Mouse (Mus musculus) large intestine, adult 2 months (tissue): ENCODE measurements at regions not wholly inside any gene's neighbourhood (a gene's known extent, or its start where the extent isn't known, plus 50 kb on each side); places are given as distances from the start of the nearest gene placed in this dataset.

ENCODE experiments used
- DNase-seq: peaks from one replicate; pipeline ENCODE4 v3.0.0-alpha.2; 2012; ENCODE audit warnings: low read depth, low spot score
- WGBS: fragments of 180-500 bp; shearing (Covaris S2); methylation state at CpG from one replicate; pipeline ENCODE4 v1.1.7; 2018; 5-methylcytosine and 5-hydroxymethylcytosine counted together

- WGBS: 18% methylated on average over 4 of the region's 4 CpGs
- no peak for DNase-seq
These were observed 142.2 kb upstream of the Serp2 start for GRCm38 (mm10) chr14:76698718-76699402.

GRCm38 (mm10) chr14:76696729-76697128 lies 140.0 kb upstream of the Serp2 start:
- DNase-seq: no peak
- 80% methylated on average over 4 of the region's 4 CpGs for WGBS

- WGBS: 15% methylated on average over 18 of the region's 18 CpGs
- no peak for DNase-seq
These were observed 139.1 kb upstream of the Serp2 start for GRCm38 (mm10) chr14:76695691-76696355.

GRCm38 (mm10) chr14:76694894-76695293 lies 138.2 kb upstream of the Serp2 start:
- 81% methylated on average over 8 of the region's 8 CpGs for WGBS

GRCm38 (mm10) chr14:76693351-76694317 lies 136.9 kb upstream of the Serp2 start:
- DNase-seq: no peak
- 35% methylated on average over 15 of the region's 15 CpGs for WGBS

More at GRCm38 (mm10) chr14:76694894-76695293, 138.2 kb upstream of the Serp2 start:
- DNase-seq: no peak

GRCm38 (mm10) chr14:76687971-76688407 lies 131.3 kb upstream of the Serp2 start:
- WGBS: 42% methylated on average over 10 of the region's 10 CpGs
- no peak for DNase-seq

- WGBS: 47% methylated on average over 9 of the region's 9 CpGs
These were observed 130.2 kb upstream of the Serp2 start for GRCm38 (mm10) chr14:76686762-76687453.

GRCm38 (mm10) chr14:76685830-76686761 lies 129.4 kb upstream of the Serp2 start:
- 94% methylated on average over 17 of the region's 17 CpGs for WGBS
- no peak for DNase-seq

More at GRCm38 (mm10) chr14:76686762-76687453, 130.2 kb upstream of the Serp2 start:
- no peak for DNase-seq

GRCm38 (mm10) chr14:76684327-76684726 lies 127.6 kb upstream of the Serp2 start:
- WGBS: 54% methylated on average over 2 of the region's 2 CpGs
- DNase-seq: no peak

- WGBS: 11% methylated on average over 8 of the region's 8 CpGs
- DNase-seq: peak; percentile 53
These were observed 125.1 kb upstream of the Serp2 start for GRCm38 (mm10) chr14:76681581-76682377.

GRCm38 (mm10) chr14:76678512-76679134 lies 121.9 kb upstream of the Serp2 start:
- 80% methylated on average over 5 of the region's 5 CpGs for WGBS
- no peak for DNase-seq

- 50% methylated on average over 8 of the region's 8 CpGs for WGBS
- DNase-seq: no peak
These were observed 118.3 kb upstream of the Serp2 start for GRCm38 (mm10) chr14:76674949-76675348.

GRCm38 (mm10) chr14:76673671-76674331 lies 117.1 kb upstream of the Serp2 start:
- 70% methylated on average over 11 of the region's 11 CpGs for WGBS
- DNase-seq: no peak

GRCm38 (mm10) chr14:76672899-76673298 lies 116.2 kb upstream of the Serp2 start:
- 76% methylated on average over 6 of the region's 6 CpGs for WGBS

GRCm38 (mm10) chr14:76672442-76672841 lies 115.8 kb upstream of the Serp2 start:
- WGBS: 87% methylated on average over 2 of the region's 2 CpGs
- no peak for DNase-seq

More at GRCm38 (mm10) chr14:76672899-76673298, 116.2 kb upstream of the Serp2 start:
- no peak for DNase-seq

GRCm38 (mm10) chr14:76671023-76671422 lies 114.3 kb upstream of the Serp2 start:
- WGBS: 55% methylated on average over 4 of the region's 4 CpGs
- no peak for DNase-seq
